Mouse (Mus musculus): ENCODE data around the gene Klrb1f. TPM values are rescaled to one million over a fixed set of nuclear protein-coding genes. Genes with fewer than 3 reads are reported as not detected.
"Not testable (repeated sequence)": the region's sequence is repeated elsewhere in the genome, so short reads cannot be mapped to it uniquely, and the experiment has no call there.

The Klrb1f gene
- polyA plus RNA-seq, 1 experiment from 2014 or later = 0.14 TPM

- Histone ChIP-seq H3K4me3 (ENCODE audit: inconsistent target) (no peak overlapping the region), H3K36me3 (ENCODE audit: inconsistent target) (no peaks in the 10 kb centered on the region), H3K27ac (no peak overlapping the region), H3K79me2 (ENCODE audit: inconsistent target) (no peaks in the 10 kb centered on the region)
These were observed 20.8 kb downstream of the Klrb1f start for GRCm38 (mm10) chr6:129066530-129066929.

- WGBS (ENCODE audit: missing documents) = 54% methylated on average over 1 of the region's 1 CpGs
- Histone ChIP-seq H3K4me3 (ENCODE audit: inconsistent target) (no peak overlapping the region), H3K79me2 (ENCODE audit: inconsistent target) (no peaks in the 10 kb centered on the region), H3K27ac (no peak overlapping the region), H3K36me3 (ENCODE audit: inconsistent target) (no peaks in the 10 kb centered on the region)
These were observed 21.3 kb downstream of the Klrb1f start for GRCm38 (mm10) chr6:129066986-129067385.

- Histone ChIP-seq H3K27ac (no peak overlapping the region), H3K79me2 (ENCODE audit: inconsistent target) (no peaks in the 10 kb centered on the region), H3K36me3 (ENCODE audit: inconsistent target) (no peaks in the 10 kb centered on the region), H3K4me3 (ENCODE audit: inconsistent target) (no peak overlapping the region)
- 93% methylated on average over 6 of the region's 6 CpGs for WGBS (ENCODE audit: missing documents)
These were observed 39.4 kb downstream of the Klrb1f start for GRCm38 (mm10) chr6:129085098-129085497.

- not testable (repeated sequence) for H3K36me3 ChIP-seq (ENCODE audit: inconsistent target); H3K27ac ChIP-seq; H3K4me3 ChIP-seq (ENCODE audit: inconsistent target); H3K79me2 ChIP-seq (ENCODE audit: inconsistent target)
- 100% methylated on average over 2 of the region's 2 CpGs for WGBS (ENCODE audit: missing documents)
These were observed 40.3 kb downstream of the Klrb1f start for GRCm38 (mm10) chr6:129086031-129086430.

GRCm38 (mm10) chr6:129088161-129088560 lies 42.5 kb downstream of the Klrb1f start:
- WGBS (ENCODE audit: missing documents) = 95% methylated on average over 1 of the region's 1 CpGs
- Histone ChIP-seq H3K27ac (no peak overlapping the region), H3K79me2 (ENCODE audit: inconsistent target) (no peaks in the 10 kb centered on the region), H3K36me3 (ENCODE audit: inconsistent target) (no peaks in the 10 kb centered on the region), H3K4me3 (ENCODE audit: inconsistent target) (no peak overlapping the region)

- H3K79me2 ChIP-seq (ENCODE audit: inconsistent target); H3K36me3 ChIP-seq (ENCODE audit: inconsistent target); H3K27ac ChIP-seq; H3K4me3 ChIP-seq (ENCODE audit: inconsistent target): not testable (repeated sequence)
- WGBS (ENCODE audit: missing documents) = 88% methylated on average over 7 of the region's 8 CpGs
These were observed 42.9 kb downstream of the Klrb1f start for GRCm38 (mm10) chr6:129088596-129088995.

- Histone ChIP-seq H3K36me3 (ENCODE audit: inconsistent target) (no peaks in the 10 kb centered on the region), H3K4me3 (ENCODE audit: inconsistent target) (no peak overlapping the region), H3K27ac (no peak overlapping the region), H3K79me2 (ENCODE audit: inconsistent target) (no peaks in the 10 kb centered on the region)
These were observed 49.5 kb downstream of the Klrb1f start for GRCm38 (mm10) chr6:129095166-129095565.

- WGBS (ENCODE audit: missing documents) = 0% methylated on average over 1 of the region's 1 CpGs
These were observed 52.2 kb downstream of the Klrb1f start for GRCm38 (mm10) chr6:129097929-129098328.

GRCm38 (mm10) chr6:129100794-129101193 lies 55.1 kb downstream of the Klrb1f start, which contains the start of gene Clec2e:
Gene Clec2e (minus strand): TSS chr6:129100913.
- not testable (repeated sequence) for H3K27ac ChIP-seq; H3K79me2 ChIP-seq (ENCODE audit: inconsistent target); H3K36me3 ChIP-seq (ENCODE audit: inconsistent target); H3K4me3 ChIP-seq (ENCODE audit: inconsistent target)
- WGBS (ENCODE audit: missing documents) = 93% methylated on average over 1 of the region's 1 CpGs

More at GRCm38 (mm10) chr6:129097929-129098328, 52.2 kb downstream of the Klrb1f start:
- peak overlapping the region; percentile 52 for H3K27ac ChIP-seq
- no peak overlapping the region for H3K4me3 ChIP-seq (ENCODE audit: inconsistent target)
- H3K36me3 ChIP-seq (ENCODE audit: inconsistent target) = no peaks in the 10 kb centered on the region
- H3K79me2 ChIP-seq (ENCODE audit: inconsistent target) = no peaks in the 10 kb centered on the region

GRCm38 (mm10) chr6:129101604-129102003 lies 55.9 kb downstream of the Klrb1f start:
- Histone ChIP-seq H3K36me3 (ENCODE audit: inconsistent target) (no peaks in the 10 kb centered on the region), H3K79me2 (ENCODE audit: inconsistent target) (no peaks in the 10 kb centered on the region), H3K27ac (no peak overlapping the region), H3K4me3 (ENCODE audit: inconsistent target) (no peak overlapping the region)
- 92% methylated on average over 1 of the region's 1 CpGs for WGBS (ENCODE audit: missing documents)

GRCm38 (mm10) chr6:129102858-129103555 lies 57.3 kb downstream of the Klrb1f start:
- H3K79me2 ChIP-seq (ENCODE audit: inconsistent target) = no peaks in the 10 kb centered on the region
- no peak overlapping the region for H3K4me3 ChIP-seq (ENCODE audit: inconsistent target)
- WGBS (ENCODE audit: missing documents) = 27% methylated on average over 4 of the region's 4 CpGs
- H3K27ac ChIP-seq = peak overlapping the region; percentile 32
- no peaks in the 10 kb centered on the region for H3K36me3 ChIP-seq (ENCODE audit: inconsistent target)

Other genes starting within 250 kb of the Klrb1f start
- not detected in 3 replicates for gene Gm44511, start 219.6 kb upstream of the Klrb1f start, polyA plus RNA-seq (2018)
- gene Klrb1b, start 219.6 kb upstream of the Klrb1f start, polyA plus RNA-seq (2018) = 0.24 TPM in 1 of 3 replicates, not detected in the others
- gene Clec2i, start 158.3 kb upstream of the Klrb1f start, polyA plus RNA-seq (2018) = 4.1 to 7.2 TPM (median 5.9 TPM) in 3 replicates
- 0.64 to 4.3 TPM (median 0.99 TPM) in 3 replicates for gene BC035044, start 154.8 kb upstream of the Klrb1f start, polyA plus RNA-seq (2018)
- not detected in 3 replicates for gene Clec2g, start 111.5 kb upstream of the Klrb1f start, polyA plus RNA-seq (2018)
- 0.06 TPM in 1 of 3 replicates, not detected in the others for gene Clec2e, start 55.0 kb downstream of the Klrb1f start, polyA plus RNA-seq (2018)
- 120 to 201 TPM (median 122 TPM) in 3 replicates for gene Clec2d, start 134.7 kb downstream of the Klrb1f start, polyA plus RNA-seq (2018)
- 2.4 to 12.8 TPM (median 4.1 TPM) in 3 replicates for gene Cd69, start 229.5 kb downstream of the Klrb1f start, polyA plus RNA-seq (2018)